Comparison of ENCODE assay signal across 9 mouse cellular contexts in genomic region chr11:118362501-118362900, GRCm38 (mm10). TPM values are rescaled to one million over a fixed set of nuclear protein-coding genes. Genes with fewer than 3 reads are reported as not detected.
DNase-seq lines count a peak whose midpoint lies in the region; ATAC-seq and TF ChIP-seq lines count a peak whose summit lies in the region.
"Had no signal": no experiment of that assay in that cellular context is flagged by ENCODE, and none has a peak within 500 bp of the region (broad histone marks: within the 10 kb centered on the region; RNA-seq: fewer than 3 reads in every experiment).

No protein-coding gene starts in this region.

- peaks cover 9% of the 10 kb centered on the region; the same call in 1 of the 2 replicates for H3K4me1 ChIP-seq in spleen, adult 2 months (ENCODE audit: control insufficient read depth, insufficient read depth, insufficient read length)
- H3K4me1 ChIP-seq in intestine, embryonic 16.5 days (ENCODE audit: control insufficient read depth, insufficient read depth, low read length), result peaks cover 33% of the 10 kb centered on the region
- H3K4me1 ChIP-seq in stomach, embryonic 16.5 days (ENCODE audit: control insufficient read depth, insufficient read depth, low read length), result peaks cover 40% of the 10 kb centered on the region

- no peaks in the 10 kb centered on the region for H3K36me3 ChIP-seq in spleen, adult 2 months (ENCODE audit: control insufficient read depth, insufficient read depth, low read length)
- H3K36me3 ChIP-seq in intestine, embryonic 16.5 days (ENCODE audit: control insufficient read depth, insufficient read depth, low read length), result no peaks in the 10 kb centered on the region
- H3K36me3 ChIP-seq in stomach, embryonic 16.5 days (ENCODE audit: control insufficient read depth, insufficient read depth, low read length), result no peaks in the 10 kb centered on the region

- peak overlapping the region; percentile 48 for H3K9ac ChIP-seq in intestine, embryonic 16.5 days (ENCODE audit: low read depth, low read length)
- peak overlapping the region; percentile 65 for H3K9ac ChIP-seq in stomach, embryonic 16.5 days (ENCODE audit: low read length)

- WGBS in spleen, adult 2 months, result 61% methylated on average over 1 of the region's 1 CpGs
- 75% methylated on average over 1 of the region's 1 CpGs for WGBS in intestine, embryonic 16.5 days
- WGBS in stomach, embryonic 16.5 days, result 50% methylated on average over 1 of the region's 1 CpGs

- ATAC-seq in intestine, embryonic 16.5 days, result no peak
- ATAC-seq in stomach, embryonic 16.5 days (ENCODE audit: insufficient read depth, low FRiP score), result no peak
- no peak for ATAC-seq in granulocyte monocyte progenitor cell, adult 5-6 weeks (replicated peaks; ENCODE audit: poor library complexity, severe bottlenecking)

- TF ChIP-seq CTCF in spleen, adult 2 months (IDR thresholded peaks at IDR 0.05; ENCODE audit: extremely low read depth, insufficient read depth, insufficient read length, insufficient replicate concordance), result no peak

- no peak overlapping the region for H3K4me3 ChIP-seq in spleen, adult 2 months (ENCODE audit: extremely low read depth, insufficient read depth, insufficient read length)
- no peak overlapping the region for H3K4me3 ChIP-seq in intestine, embryonic 16.5 days (ENCODE audit: low read length)
- H3K4me3 ChIP-seq in stomach, embryonic 16.5 days (replicated peaks; ENCODE audit: low read length), result no peak overlapping the region

- H3K27me3 ChIP-seq in spleen, adult 2 months (ENCODE audit: control insufficient read depth, insufficient read depth, low read length), result no peaks in the 10 kb centered on the region
- no peaks in the 10 kb centered on the region for H3K27me3 ChIP-seq in intestine, embryonic 16.5 days (replicated peaks; ENCODE audit: control insufficient read depth, insufficient read depth, low read length)
- no peaks in the 10 kb centered on the region for H3K27me3 ChIP-seq in stomach, embryonic 16.5 days (ENCODE audit: control insufficient read depth, insufficient read depth, low read length)

- H3K4me2 ChIP-seq in intestine, embryonic 16.5 days (ENCODE audit: low read depth, low read length), result no peak overlapping the region
- no peak overlapping the region for H3K4me2 ChIP-seq in stomach, embryonic 16.5 days (ENCODE audit: low read depth, low read length)

- H3K27ac ChIP-seq in spleen, adult 2 months (ENCODE audit: insufficient read depth, low read length), result peak overlapping the region; percentile 47; the same call in 1 of the 2 replicates
- peak overlapping the region; percentile 72 for H3K27ac ChIP-seq in intestine, embryonic 16.5 days (ENCODE audit: low read length)
- H3K27ac ChIP-seq in stomach, embryonic 16.5 days (ENCODE audit: low read length), result peak overlapping the region; percentile 90

- DNase-seq in gastrocnemius, postnatal 25 days, result peak; percentile 51
- no peak for DNase-seq in gastrocnemius, adult 8-10 months (ENCODE audit: low spot score in 2 of 2)
- no peak for DNase-seq in spleen, adult 2 months (ENCODE audit: low read depth in 1 of 2, low spot score in 2 of 2)
- no peak for DNase-seq in spleen, adult 18-20 months
- DNase-seq in right cerebral cortex, postnatal 25 days, result no peak

- TF ChIP-seq POLR2A in spleen, adult 2 months (IDR thresholded peaks at IDR 0.05; ENCODE audit: low read depth, low read length), result no peak

- H3K9me3 ChIP-seq in intestine, embryonic 16.5 days (ENCODE audit: control insufficient read depth, low read length), result no peaks in the 10 kb centered on the region
- no peaks in the 10 kb centered on the region for H3K9me3 ChIP-seq in stomach, embryonic 16.5 days (replicated peaks; ENCODE audit: control insufficient read depth, low read length)

RNA-seq across cellular contexts. Expression of gene Timp2, which starts 7.0 kb away (rescaled TPM):
- 10 to 100 TPM; 77.3 to 96.4 TPM for total RNA-seq in gastrocnemius, postnatal 25 days (2021)
- 10 to 100 TPM; 41.0 to 82.5 (median 52.4) TPM for total RNA-seq in gastrocnemius, adult 8-10 months (2022)
- 68.1 and 75.1 TPM in 2 replicates for polyA plus RNA-seq in spleen, adult 2 months (2012; rRNA removed)
- 30.9 and 45.1 TPM in 2 replicates for polyA plus RNA-seq in intestine, embryonic 16.5 days (2015; fragmentation: Nextera tagmentation; extraction: Ambion mirVana)
- polyA plus RNA-seq in stomach, embryonic 16.5 days (2015; fragmentation: Nextera tagmentation; extraction: Ambion mirVana), result 66.5 and 66.7 TPM in 2 replicates
- 1.8 and 3.5 TPM in 2 replicates for total RNA-seq in granulocyte monocyte progenitor cell, adult 5-6 weeks (2014; fragmentation: Nextera tagmentation)
- total RNA-seq in granulocyte monocyte progenitor cell, adult 5-6 weeks (2017), result 2.5 and 12.7 TPM in 2 replicates

RNA-seq across cellular contexts. Expression of gene Cep295nl, which starts 20.2 kb away (rescaled TPM):
- total RNA-seq in gastrocnemius, postnatal 25 days (2021), result 1 to 10 TPM in 1 of 2 experiments, under 1 TPM in 1; 0.99 to 1.0 TPM
- total RNA-seq in gastrocnemius, adult 8-10 months (2022), result 1 to 10 TPM in 1 of 4 experiments, under 1 TPM in 3; 0.41 to 1.0 (median 0.94) TPM
- not detected in 2 replicates for polyA plus RNA-seq in spleen, adult 2 months (2012; rRNA removed)
- 0.20 and 0.24 TPM in 2 replicates for polyA plus RNA-seq in intestine, embryonic 16.5 days (2015; fragmentation: Nextera tagmentation; extraction: Ambion mirVana)
- 0.36 and 0.55 TPM in 2 replicates for polyA plus RNA-seq in stomach, embryonic 16.5 days (2015; fragmentation: Nextera tagmentation; extraction: Ambion mirVana)
- total RNA-seq in granulocyte monocyte progenitor cell, adult 5-6 weeks (2014; fragmentation: Nextera tagmentation), result not detected in 2 replicates
- not detected in 2 replicates for total RNA-seq in granulocyte monocyte progenitor cell, adult 5-6 weeks (2017)
- polyA plus RNA-seq: large intestine, adult 2 months had no signal

RNA-seq across cellular contexts. Expression of gene Lgals3bp, which starts 39.4 kb away (rescaled TPM):
- total RNA-seq in gastrocnemius, postnatal 25 days (2021), result 10 to 100 TPM; 11.0 to 14.7 TPM
- total RNA-seq in gastrocnemius, adult 8-10 months (2022), result 10 to 100 TPM; 12.3 to 16.0 (median 14.3) TPM
- 253 and 254 TPM in 2 replicates for polyA plus RNA-seq in spleen, adult 2 months (2012; rRNA removed)
- polyA plus RNA-seq in intestine, embryonic 16.5 days (2015; fragmentation: Nextera tagmentation; extraction: Ambion mirVana), result 226 and 234 TPM in 2 replicates
- polyA plus RNA-seq in stomach, embryonic 16.5 days (2015; fragmentation: Nextera tagmentation; extraction: Ambion mirVana), result 59.8 and 75.8 TPM in 2 replicates
- 85.3 and 107 TPM in 2 replicates for total RNA-seq in granulocyte monocyte progenitor cell, adult 5-6 weeks (2014; fragmentation: Nextera tagmentation)
- 36.0 and 44.8 TPM in 2 replicates for total RNA-seq in granulocyte monocyte progenitor cell, adult 5-6 weeks (2017)

RNA-seq across cellular contexts. Expression of gene Cant1, which starts 56.4 kb away (rescaled TPM):
- total RNA-seq in gastrocnemius, postnatal 25 days (2021), result 1 to 10 TPM; 9.3 to 9.9 TPM
- total RNA-seq in gastrocnemius, adult 8-10 months (2022), result 10 to 100 TPM in 3 of 4 experiments, 1 to 10 TPM in 1; 9.6 to 11.8 (median 11.0) TPM
- 42.7 and 50.5 TPM in 2 replicates for polyA plus RNA-seq in spleen, adult 2 months (2012; rRNA removed)
- polyA plus RNA-seq in intestine, embryonic 16.5 days (2015; fragmentation: Nextera tagmentation; extraction: Ambion mirVana), result 38.7 and 44.1 TPM in 2 replicates
- 22.5 and 24.3 TPM in 2 replicates for polyA plus RNA-seq in stomach, embryonic 16.5 days (2015; fragmentation: Nextera tagmentation; extraction: Ambion mirVana)
- total RNA-seq in granulocyte monocyte progenitor cell, adult 5-6 weeks (2014; fragmentation: Nextera tagmentation), result 29.7 and 34.6 TPM in 2 replicates
- 18.6 and 21.0 TPM in 2 replicates for total RNA-seq in granulocyte monocyte progenitor cell, adult 5-6 weeks (2017)
